Mouse (Mus musculus) granulocyte monocyte progenitor cell, adult 5-6 weeks (primary cell): ENCODE results near the gene Zcchc12. TPM values are rescaled to one million over a fixed set of nuclear protein-coding genes. Genes with fewer than 3 reads are reported as not detected.
A peak's percentile ranks its signal among the peaks of the same experiment; 100 is the strongest.

Experiments used
- ATAC-seq: replicated peaks from 2 replicates; pipeline ENCODE4 v1.8.0; 2016; ENCODE audit warnings: mild to moderate bottlenecking, moderate TSS enrichment, inconsistent platforms; ENCODE audit not compliant: poor library complexity, severe bottlenecking
- total RNA-seq, 2 experiments: library from RNA; stranded (forward) in 1 of 2; stranded (reverse) in 1 of 2; fragments of 200-712, 200-1000 nt in 1 of 2; fragments of >200 nt in 1 of 2; fragmentation: Nextera tagmentation in 1 of 2; gene quantifications; 2 replicates each; pipeline ENCODE4 v1.2.3; 2014 to 2017

Zcchc12 gene
- total RNA-seq (2014; fragmentation: Nextera tagmentation) (not detected in 2 replicates), total RNA-seq (2017) (not detected in 2 replicates)

DNA sequence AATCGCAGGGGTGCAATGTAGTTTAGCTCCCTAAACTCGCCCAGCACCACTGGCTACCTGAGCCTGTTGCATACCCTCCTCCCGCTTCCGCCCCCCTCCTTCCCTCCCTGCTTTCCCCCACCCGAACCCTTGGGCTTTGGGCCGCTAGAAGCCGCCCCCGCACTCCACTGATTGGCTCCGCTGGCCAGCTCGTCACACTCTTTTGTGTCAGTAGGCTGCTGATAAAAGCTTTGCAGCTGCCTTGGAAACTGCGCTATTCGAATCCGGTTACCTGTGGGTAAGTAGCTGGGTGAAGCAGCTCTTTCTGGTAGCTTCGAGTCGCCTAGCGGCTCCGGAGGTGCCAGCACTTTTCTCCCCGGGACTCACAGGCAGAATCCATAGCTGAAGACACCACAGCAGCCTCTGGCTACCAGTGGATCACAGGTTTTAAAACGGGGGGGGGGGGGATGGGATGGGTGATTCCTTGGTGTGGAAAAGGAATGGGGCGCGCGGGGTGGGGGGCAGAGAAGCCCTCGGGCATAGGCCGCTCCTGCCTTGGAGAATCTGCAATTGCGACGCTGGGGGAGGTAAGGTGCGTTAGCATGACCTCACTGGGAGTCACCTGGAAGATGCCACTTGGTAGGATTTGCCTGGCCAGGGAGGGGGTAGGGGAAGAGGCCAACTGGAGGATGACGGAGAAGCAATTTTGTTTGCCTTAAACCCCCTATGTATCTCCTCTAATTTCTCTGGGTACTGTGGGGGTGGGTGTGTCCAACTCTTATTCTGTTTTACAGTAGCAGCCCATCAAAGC is at the start of gene Zcchc12:
TSS of gene Zcchc12 (plus strand) at position 169 of the 790 bp plus-strand sequence.
- no peak for ATAC-seq

- no peak for ATAC-seq
These were observed 49.0 kb upstream of the Zcchc12 start for GRCm38 (mm10) chrX:36146746-36147145.

- no peak for ATAC-seq
These were observed 45.6 kb upstream of the Zcchc12 start for GRCm38 (mm10) chrX:36150100-36150499.

GRCm38 (mm10) chrX:36156677-36157076 is 39.0 kb upstream of the Zcchc12 start:
- no peak for ATAC-seq

- ATAC-seq, result no peak
These were observed 34.1 kb upstream of the Zcchc12 start for GRCm38 (mm10) chrX:36161567-36161966.

- ATAC-seq, result peak; percentile 79
These were observed 12.1 kb upstream of the Zcchc12 start for GRCm38 (mm10) chrX:36183625-36184024.

GRCm38 (mm10) chrX:36186036-36186435 is 9.7 kb upstream of the Zcchc12 start:
- ATAC-seq, result no peak

GRCm38 (mm10) chrX:36186443-36186842 is 9.3 kb upstream of the Zcchc12 start:
- ATAC-seq, result no peak

DNA sequence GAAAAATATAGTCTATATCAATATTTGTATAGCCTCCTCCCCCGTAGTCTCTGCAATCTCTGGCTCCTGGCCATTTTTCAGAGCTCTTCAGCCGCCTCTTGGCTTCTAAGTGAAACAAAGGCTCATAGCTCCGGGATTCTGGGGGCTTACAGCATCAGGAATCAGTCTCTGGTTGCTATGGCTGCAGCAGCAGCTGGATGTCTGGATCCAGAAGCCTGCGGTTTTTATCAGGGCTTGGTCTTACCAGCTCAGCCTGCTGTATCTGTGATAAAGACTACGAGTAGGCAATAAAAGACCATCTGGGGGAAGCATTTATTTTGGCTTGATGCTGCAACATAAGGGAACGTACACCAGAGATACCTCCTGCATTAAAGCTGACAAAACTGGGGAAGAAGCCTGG is 1.8 kb upstream of the Zcchc12 start:
- ATAC-seq, result no peak

- no peak for ATAC-seq
These were observed 13.8 kb downstream of the Zcchc12 start for GRCm38 (mm10) chrX:36209554-36209953.

GRCm38 (mm10) chrX:36211216-36211615 is 15.5 kb downstream of the Zcchc12 start:
- no peak for ATAC-seq

DNA sequence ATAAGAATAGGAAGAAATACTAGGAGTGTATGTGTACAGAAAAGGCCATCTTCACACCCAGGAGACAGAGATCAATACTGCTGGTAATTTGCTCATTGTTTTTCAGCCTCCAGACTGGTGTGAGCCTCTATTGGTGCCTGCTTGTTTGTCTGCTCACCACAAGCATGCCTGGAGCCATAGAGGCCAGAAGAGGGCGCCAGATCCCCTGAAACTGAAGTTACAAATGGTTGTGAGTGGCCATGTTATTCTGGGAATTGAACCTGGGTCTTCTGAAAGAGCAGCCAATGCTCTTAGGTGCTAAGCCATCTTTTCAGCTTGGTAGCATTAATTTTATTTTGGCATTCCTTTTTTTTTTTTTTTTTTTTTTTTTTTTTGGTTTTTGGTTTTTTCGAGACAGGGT is 25.7 kb downstream of the Zcchc12 start:
- ATAC-seq, result no peak

- ATAC-seq, result peak; percentile 65
These were observed 30.1 kb downstream of the Zcchc12 start for GRCm38 (mm10) chrX:36225777-36226176.

DNA sequence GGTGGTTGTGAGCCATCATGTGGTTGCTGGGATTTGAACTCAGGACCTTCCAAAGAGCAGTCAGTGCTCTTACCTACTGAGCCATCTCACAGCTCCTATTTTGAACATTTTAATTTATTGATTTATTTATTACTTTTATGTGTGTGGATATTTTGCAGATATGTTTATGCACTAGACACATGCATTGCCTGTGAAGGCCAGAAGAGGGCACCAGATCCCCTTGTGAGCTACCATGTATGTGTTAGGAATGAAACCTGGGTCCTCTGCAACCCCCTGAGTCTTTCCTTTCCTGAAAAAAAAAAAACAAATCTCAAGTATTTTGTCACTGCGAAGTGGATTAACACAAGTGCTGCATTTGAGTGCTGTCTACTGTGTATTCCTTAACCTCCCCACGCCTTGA is 30.9 kb downstream of the Zcchc12 start:
- ATAC-seq, result peak; percentile 66

- ATAC-seq, result peak; percentile 44; the same call in 1 of the 2 replicates
These were observed 33.2 kb downstream of the Zcchc12 start for GRCm38 (mm10) chrX:36228861-36229260.

DNA sequence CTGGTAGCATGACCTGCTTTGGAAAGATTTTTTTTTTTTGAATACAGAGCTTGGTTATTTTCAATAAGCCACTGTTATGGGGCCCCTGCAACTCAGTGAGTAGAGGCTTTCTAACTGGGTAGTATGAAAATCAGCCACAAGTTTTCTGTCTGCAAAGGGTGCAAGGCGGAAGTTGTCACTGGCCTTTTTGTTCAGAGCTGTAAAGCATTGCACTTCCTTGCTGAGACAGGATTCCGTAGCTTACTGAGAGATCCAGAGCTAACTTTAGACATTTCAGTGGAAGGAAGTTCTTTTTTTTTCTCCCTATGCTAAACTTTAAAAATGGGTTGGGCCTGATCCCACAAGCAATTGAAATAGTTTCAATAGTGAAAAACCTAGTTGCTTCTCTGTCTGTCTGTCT is 33.6 kb downstream of the Zcchc12 start:
- peak; percentile 56 for ATAC-seq

GRCm38 (mm10) chrX:36235652-36236051 is 39.9 kb downstream of the Zcchc12 start:
- no peak for ATAC-seq

Other genes starting within 250 kb of the Zcchc12 start
- gene Il13ra1, start 83.8 kb upstream of the Zcchc12 start, total RNA-seq (2014; fragmentation: Nextera tagmentation), result 1.0 TPM in 1 of 2 replicates, not detected in the other
- gene Il13ra1, start 83.8 kb upstream of the Zcchc12 start, total RNA-seq (2017), result 0.26 and 0.47 TPM in 2 replicates
- 6.1 and 8.9 TPM in 2 replicates for gene Lonrf3, start 132.4 kb downstream of the Zcchc12 start, total RNA-seq (2014; fragmentation: Nextera tagmentation)
- gene Lonrf3, start 132.4 kb downstream of the Zcchc12 start, total RNA-seq (2017), result 29.0 and 31.9 TPM in 2 replicates
- not detected in 2 replicates for gene Gm6268, start 205.4 kb downstream of the Zcchc12 start, total RNA-seq (2014; fragmentation: Nextera tagmentation)
- not detected in 2 replicates for gene Gm6268, start 205.4 kb downstream of the Zcchc12 start, total RNA-seq (2017)